Mouse (Mus musculus): ENCODE results near the gene Fdx1l. TPM values are rescaled to one million over a fixed set of nuclear protein-coding genes. Genes with fewer than 3 reads are reported as not detected.

Gene Fdx1l
- polyA plus RNA-seq, 1 experiment from 2014 or later: 61.0 TPM

DNA sequence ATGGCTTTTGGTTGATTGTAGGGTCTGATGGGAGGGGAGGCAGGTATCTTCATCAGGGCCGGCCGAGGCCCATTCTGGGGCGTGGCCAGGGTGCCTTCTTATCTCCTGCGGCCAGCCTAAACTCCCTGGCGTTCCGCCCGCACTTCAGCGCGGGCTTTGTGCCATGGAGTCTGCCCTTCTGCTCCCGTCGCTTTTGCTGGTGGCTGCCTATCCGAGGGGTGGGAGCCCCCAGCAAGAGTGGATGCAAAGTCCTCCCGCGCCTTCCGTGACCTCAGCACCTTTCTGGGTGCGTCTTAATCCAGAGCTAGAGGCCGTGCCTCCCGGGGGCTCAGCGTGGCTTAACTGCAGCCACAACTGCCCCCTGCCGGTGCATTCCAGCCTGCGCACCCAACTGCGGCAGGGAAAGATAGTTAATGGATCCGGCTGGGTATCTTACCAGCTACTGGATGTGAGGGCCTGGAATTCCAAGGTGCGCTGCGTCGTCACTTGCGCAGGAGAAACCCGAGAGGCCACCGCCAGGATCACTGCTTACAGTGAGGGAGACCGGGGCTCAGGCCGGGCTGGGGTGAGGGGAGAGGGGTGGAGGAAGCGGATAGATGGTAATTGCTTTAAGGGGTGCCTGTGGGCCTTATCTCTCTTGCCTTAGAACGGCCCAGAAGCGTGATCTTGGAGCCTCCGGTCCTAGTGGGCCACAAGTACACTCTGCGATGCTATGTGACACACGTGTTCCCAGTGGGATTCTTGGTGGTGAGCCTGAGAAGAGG is 43.9 kb downstream of the Fdx1l start, which contains the start of gene Icam4:
Icam4 (plus strand) TSS at position 83 of the 764 bp plus-strand sequence.
- ATAC-seq (no peak), DNase-seq (ENCODE audit: low read depth, low spot score) (no peak)
- in situ Hi-C loops (cut with MboI; ENCODE audit: low pct_unique_long_range_greater_than_20kb): loop anchor here (5.0 kb wide), 2 partner anchors 43 to 103 kb away; partner anchors contain the start of genes Fdx1l, Gm49373 and Tyk2
- H3K27me3 ChIP-seq: no peaks in the 10 kb centered on the region
- no peak for TF ChIP-seq CTCF (IDR thresholded peaks at IDR 0.05)
- ChIA-PET POLR2A (interaction anchor here (1.1 kb wide), 1 partner anchor 22 kb away, joined by 3 read pairs; no protein-coding TSS in a partner anchor), CTCF (interaction anchor here (0.7 to 1.9 kb wide), 7 partner anchors 11 to 105 kb away, joined by 3 to 7 read pairs (median 3); no protein-coding TSS in a partner anchor)

DNA sequence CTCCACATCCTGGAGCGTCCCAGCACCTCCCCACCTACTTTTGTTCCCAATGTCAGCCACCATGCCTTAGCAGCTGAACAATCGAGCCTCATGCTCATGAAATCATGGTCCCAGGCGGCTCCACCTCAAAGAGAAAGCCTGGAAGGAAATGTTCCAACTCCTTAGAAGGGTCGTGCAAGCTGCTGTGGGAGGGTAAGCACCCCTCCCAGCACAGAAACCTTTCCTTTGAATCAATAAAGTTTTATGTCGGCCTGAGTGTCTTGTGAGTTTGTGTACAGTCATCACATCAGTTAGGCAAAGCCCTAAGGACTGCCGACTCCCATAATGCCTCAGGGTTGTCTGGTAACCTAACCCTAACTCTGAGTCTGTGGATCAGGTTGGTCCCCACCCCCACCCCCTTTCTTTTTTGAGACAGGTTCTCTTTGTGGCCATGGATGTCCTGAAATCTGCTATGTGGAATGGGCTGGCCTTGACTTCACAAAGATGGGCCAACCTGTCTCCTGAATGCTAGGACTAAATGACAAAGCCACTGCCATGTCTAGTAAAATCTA is 44.8 kb downstream of the Fdx1l start:
- ChIA-PET CTCF (interaction anchor here (0.7 to 1.5 kb wide), 4 partner anchors 13 to 106 kb away, joined by 3 to 4 read pairs (median 3); no protein-coding TSS in a partner anchor), POLR2A (interaction anchor here (1.1 kb wide), 1 partner anchor 21 kb away, joined by 3 read pairs; no protein-coding TSS in a partner anchor)
- in situ Hi-C loops (cut with MboI; ENCODE audit: low pct_unique_long_range_greater_than_20kb): no loop called here
- DNase-seq (ENCODE audit: low read depth, low spot score) (no peak), ATAC-seq (no peak)
- TF ChIP-seq CTCF (IDR thresholded peaks at IDR 0.05): no peak
- no peaks in the 10 kb centered on the region for H3K27me3 ChIP-seq

DNA sequence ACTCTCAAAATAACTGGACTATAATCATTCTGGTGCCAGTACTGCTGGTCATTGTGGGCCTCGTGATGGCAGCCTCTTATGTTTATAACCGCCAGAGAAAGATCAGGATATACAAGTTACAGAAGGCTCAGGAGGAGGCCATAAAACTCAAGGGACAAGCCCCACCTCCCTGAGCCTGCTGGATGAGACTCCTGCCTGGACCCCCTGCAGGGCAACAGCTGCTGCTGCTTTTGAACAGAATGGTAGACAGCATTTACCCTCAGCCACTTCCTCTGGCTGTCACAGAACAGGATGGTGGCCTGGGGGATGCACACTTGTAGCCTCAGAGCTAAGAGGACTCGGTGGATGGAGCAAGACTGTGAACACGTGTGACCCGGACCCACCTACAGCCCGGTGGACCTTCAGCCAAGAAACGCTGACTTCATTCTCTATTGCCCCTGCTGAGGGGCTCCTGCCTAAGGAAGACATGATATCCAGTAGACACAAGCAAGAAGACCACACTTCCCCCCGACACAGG is 45.6 kb downstream of the Fdx1l start:
- ChIA-PET POLR2A (no interaction called here), CTCF (no interaction called here)
- DNase-seq (ENCODE audit: low read depth, low spot score) (no peak), ATAC-seq (no peak)
- no peaks in the 10 kb centered on the region for H3K27me3 ChIP-seq
- in situ Hi-C loops (cut with MboI; ENCODE audit: low pct_unique_long_range_greater_than_20kb): no loop called here
- TF ChIP-seq CTCF (IDR thresholded peaks at IDR 0.05): no peak

DNA sequence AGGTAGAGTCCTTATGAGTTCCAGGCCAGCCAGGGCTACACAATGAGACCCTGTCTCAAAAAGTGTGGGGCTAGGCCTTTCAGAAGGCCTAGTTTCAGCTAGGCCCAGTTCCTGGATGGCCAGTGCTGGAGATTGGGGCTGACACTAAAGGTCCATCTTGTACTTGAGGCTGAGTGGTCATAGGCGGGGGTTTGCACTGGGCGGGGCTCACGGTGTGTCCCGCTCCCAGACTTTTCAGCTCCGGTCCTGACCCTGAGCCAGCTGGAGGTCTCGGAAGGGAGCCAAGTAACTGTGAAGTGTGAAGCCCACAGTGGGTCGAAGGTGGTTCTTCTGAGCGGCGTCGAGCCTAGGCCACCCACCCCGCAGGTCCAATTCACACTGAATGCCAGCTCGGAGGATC is 46.6 kb downstream of the Fdx1l start:
- ChIA-PET CTCF (interaction anchor here (1.2 kb wide), 1 partner anchor 128 kb away, joined by 3 read pairs; no protein-coding TSS in a partner anchor), POLR2A (no interaction called here)
- ATAC-seq (no peak), DNase-seq (ENCODE audit: low read depth, low spot score) (no peak)
- in situ Hi-C loops (cut with MboI; ENCODE audit: low pct_unique_long_range_greater_than_20kb): no loop called here
- no peak for TF ChIP-seq CTCF (IDR thresholded peaks at IDR 0.05)
- H3K27me3 ChIP-seq: no peaks in the 10 kb centered on the region

DNA sequence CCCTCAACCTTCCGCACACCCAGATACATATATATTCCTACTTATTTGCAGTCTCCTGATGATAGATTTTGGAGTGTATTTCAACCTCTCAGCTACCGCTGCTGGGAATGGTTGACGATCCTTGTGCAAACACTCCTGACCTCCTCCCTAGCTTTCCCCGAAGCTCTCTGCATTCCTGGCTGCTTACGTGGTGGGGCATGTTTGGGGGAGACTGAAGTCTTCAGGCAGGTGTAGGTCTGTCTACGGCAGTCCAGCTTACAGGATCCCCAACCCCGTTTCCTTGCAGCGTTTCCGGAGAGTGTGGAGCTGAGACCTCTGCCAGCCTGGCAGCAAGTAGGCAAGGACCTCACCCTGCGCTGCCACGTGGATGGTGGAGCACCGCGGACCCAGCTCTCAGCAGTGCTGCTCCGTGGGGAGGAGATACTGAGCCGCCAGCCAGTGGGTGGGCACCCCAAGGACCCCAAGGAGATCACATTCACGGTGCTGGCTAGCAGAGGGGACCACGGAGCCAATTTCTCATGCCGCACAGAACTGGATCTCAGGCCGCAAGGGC is 48.1 kb downstream of the Fdx1l start:
- CTCF ChIA-PET: no interaction called here
- POLR2A ChIA-PET: no interaction called here

DNA sequence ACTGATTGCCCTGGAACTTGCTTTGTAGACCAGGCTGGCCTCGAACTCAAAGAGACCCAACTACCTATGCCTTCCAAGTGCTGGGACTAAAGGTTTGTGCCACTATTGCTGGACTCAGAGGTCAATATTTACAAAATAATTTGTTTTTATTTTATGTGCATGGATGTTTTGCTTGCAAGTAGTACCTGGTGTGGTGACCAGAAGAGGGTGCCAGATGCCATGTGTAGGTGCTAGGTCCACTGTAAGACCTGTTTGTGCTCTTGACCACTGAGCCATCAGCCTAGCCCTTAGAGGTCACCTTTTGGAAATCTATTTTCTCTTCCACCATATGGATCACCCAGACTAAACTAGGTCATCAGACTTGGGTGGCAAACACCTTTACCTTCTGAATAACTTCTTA is 50.7 kb downstream of the Fdx1l start:
- DNase-seq (ENCODE audit: low read depth, low spot score): no peak
- in situ Hi-C loops (cut with MboI; ENCODE audit: low pct_unique_long_range_greater_than_20kb): no loop called here
- POLR2A ChIA-PET: no interaction called here
- ATAC-seq: no peak
- H3K27me3 ChIP-seq: no peaks in the 10 kb centered on the region
- CTCF ChIA-PET: no interaction called here
- no peak for TF ChIP-seq CTCF (IDR thresholded peaks at IDR 0.05)

More for the DNA sequence above, 48.1 kb downstream of the Fdx1l start:
- no peak for ATAC-seq
- in situ Hi-C loops (cut with MboI; ENCODE audit: low pct_unique_long_range_greater_than_20kb): no loop called here
- TF ChIP-seq CTCF (IDR thresholded peaks at IDR 0.05): no peak
- H3K27me3 ChIP-seq: no peaks in the 10 kb centered on the region
- DNase-seq (ENCODE audit: low read depth, low spot score): no peak

DNA sequence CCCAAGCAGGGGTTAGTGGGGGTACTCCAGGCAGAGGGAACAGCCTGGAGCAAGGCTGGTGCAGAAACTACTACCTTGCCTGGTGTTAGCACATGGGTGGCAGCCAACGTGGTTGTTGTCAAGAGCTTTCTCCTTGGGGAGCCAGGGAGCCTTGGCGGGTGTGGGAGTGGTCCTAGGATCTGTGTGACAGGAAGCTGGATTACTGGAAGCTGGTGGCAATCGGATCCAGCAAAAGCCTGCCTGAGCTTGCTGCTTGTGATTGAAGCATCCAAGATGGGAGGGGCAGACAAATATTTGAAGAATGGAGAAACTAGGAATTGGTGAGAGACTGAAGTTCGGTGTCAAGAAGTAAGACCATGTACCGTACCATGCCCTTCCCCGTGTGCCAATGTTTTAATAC is 51.1 kb downstream of the Fdx1l start:
- H3K27me3 ChIP-seq: no peaks in the 10 kb centered on the region
- TF ChIP-seq CTCF (IDR thresholded peaks at IDR 0.05): no peak

DNA sequence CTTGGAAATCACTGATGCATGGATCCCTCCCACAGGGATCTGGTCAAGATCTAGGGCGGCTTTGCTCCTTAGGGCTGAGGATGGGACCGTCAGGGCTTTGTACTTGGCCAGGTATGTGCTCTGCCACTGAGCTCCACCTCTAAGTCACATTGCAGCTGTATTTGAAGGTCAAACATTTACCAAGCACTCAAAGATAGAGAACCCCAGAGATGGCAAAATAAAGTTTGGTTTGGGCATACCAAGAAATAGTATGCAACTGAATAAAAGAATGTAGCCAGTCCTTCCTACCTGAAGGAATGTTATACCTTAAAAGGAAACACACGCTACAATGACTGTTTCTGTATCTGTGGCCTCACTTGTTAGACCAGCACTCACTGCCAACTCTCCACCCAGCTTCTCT is 52.1 kb downstream of the Fdx1l start:
- in situ Hi-C loops (cut with MboI; ENCODE audit: low pct_unique_long_range_greater_than_20kb): no loop called here
- ATAC-seq: no peak
- ChIA-PET CTCF (no interaction called here), POLR2A (no interaction called here)
- no peak for TF ChIP-seq CTCF (IDR thresholded peaks at IDR 0.05)
- H3K27me3 ChIP-seq: peaks cover 3% of the 10 kb centered on the region
- DNase-seq (ENCODE audit: low read depth, low spot score): no peak

More for the DNA sequence above, 51.1 kb downstream of the Fdx1l start:
- POLR2A ChIA-PET: no interaction called here
- CTCF ChIA-PET: no interaction called here
- no peak for ATAC-seq
- no peak for DNase-seq (ENCODE audit: low read depth, low spot score)
- in situ Hi-C loops (cut with MboI; ENCODE audit: low pct_unique_long_range_greater_than_20kb): no loop called here

DNA sequence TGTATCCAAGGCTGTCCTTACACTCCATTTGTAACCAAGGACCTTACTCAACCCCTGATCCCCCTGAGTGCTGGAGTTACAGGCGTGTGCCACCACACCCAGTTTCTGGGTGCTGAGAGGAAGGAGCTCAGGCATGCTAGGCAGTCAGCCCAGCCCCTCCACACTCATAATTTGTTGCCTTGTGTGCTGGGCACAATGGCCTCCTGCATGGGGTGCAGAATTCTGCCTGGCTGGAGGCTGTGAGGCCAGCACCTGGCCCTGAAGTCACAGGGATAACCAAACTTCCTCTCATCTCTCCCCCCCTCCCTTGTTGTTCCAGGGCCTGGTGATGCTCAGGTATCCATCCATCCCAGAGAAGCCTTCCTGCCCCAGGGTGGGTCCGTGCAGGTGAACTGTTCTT is 54.8 kb downstream of the Fdx1l start:
- POLR2A ChIA-PET: no interaction called here
- ATAC-seq (no peak), DNase-seq (ENCODE audit: low read depth, low spot score) (no peak)
- CTCF ChIA-PET: interaction anchor here (0.8 kb wide), 1 partner anchor 11 kb away, joined by 3 read pairs; the partner anchor contains the start of gene Icam4
- TF ChIP-seq CTCF (IDR thresholded peaks at IDR 0.05): no peak
- in situ Hi-C loops (cut with MboI; ENCODE audit: low pct_unique_long_range_greater_than_20kb): no loop called here
- peaks cover 4% of the 10 kb centered on the region for H3K27me3 ChIP-seq

Other genes with a start within 250 kb of the Fdx1l start
- 0.09 TPM for gene A230050P20Rik, start 205.0 kb downstream of the Fdx1l start, polyA plus RNA-seq (2021)
- 1.8 TPM for gene Angptl6, start 193.9 kb downstream of the Fdx1l start, polyA plus RNA-seq (2021)
- 42.2 TPM for gene Ppan, start 185.4 kb downstream of the Fdx1l start, polyA plus RNA-seq (2021)
- 172 TPM for gene Eif3g, start 175.0 kb downstream of the Fdx1l start, polyA plus RNA-seq (2021)
- gene Dnmt1, start 113.7 kb downstream of the Fdx1l start, polyA plus RNA-seq (2021): 54.3 TPM
- gene S1pr2, start 96.8 kb downstream of the Fdx1l start, polyA plus RNA-seq (2021): 10.9 TPM
- gene Mrpl4, start 70.9 kb downstream of the Fdx1l start, polyA plus RNA-seq (2021): 89.1 TPM
- 0.06 TPM for gene Icam1, start 57.6 kb downstream of the Fdx1l start, polyA plus RNA-seq (2021)
- gene Icam4, start 44.2 kb downstream of the Fdx1l start, polyA plus RNA-seq (2021): 0.99 TPM
- gene Icam5, start 41.5 kb downstream of the Fdx1l start, polyA plus RNA-seq (2021): 1.1 TPM
- 0.10 TPM for gene Zglp1, start 6.5 kb downstream of the Fdx1l start, polyA plus RNA-seq (2021)
- 0.15 TPM for gene Gm49373, start 518 bp downstream of the Fdx1l start, polyA plus RNA-seq (2021)
- 1.2 TPM for gene Gm38431, start 18.4 kb upstream of the Fdx1l start, polyA plus RNA-seq (2021)
- 65.4 TPM for gene Raver1, start 18.4 kb upstream of the Fdx1l start, polyA plus RNA-seq (2021)
- gene Tyk2, start 57.6 kb upstream of the Fdx1l start, polyA plus RNA-seq (2021): 20.3 TPM
- gene Cdc37, start 76.4 kb upstream of the Fdx1l start, polyA plus RNA-seq (2021): 312 TPM
- 3.0 TPM for gene Pde4a, start 92.1 kb upstream of the Fdx1l start, polyA plus RNA-seq (2021)
- gene Keap1, start 165.7 kb upstream of the Fdx1l start, polyA plus RNA-seq (2021): 49.7 TPM
- gene S1pr5, start 174.8 kb upstream of the Fdx1l start, polyA plus RNA-seq (2021): not detected
- gene Atg4d, start 191.7 kb upstream of the Fdx1l start, polyA plus RNA-seq (2021): 42.7 TPM
- gene Kri1, start 214.4 kb upstream of the Fdx1l start, polyA plus RNA-seq (2021): 36.9 TPM
- 47.4 TPM for gene Cdkn2d, start 217.8 kb upstream of the Fdx1l start, polyA plus RNA-seq (2021)
- not detected for gene Ap1m2, start 238.7 kb upstream of the Fdx1l start, polyA plus RNA-seq (2021)
- gene Slc44a2, start 247.1 kb upstream of the Fdx1l start, polyA plus RNA-seq (2021): 245 TPM

Measured in Patski (cell line).